ENCODE assay signal across 8 mouse cellular contexts in genomic region chr8:70868559-70869198, GRCm38 (mm10). TPM values are rescaled to one million over a fixed set of nuclear protein-coding genes. Genes with fewer than 3 reads are reported as not detected.
DNase-seq lines count a peak whose midpoint lies in the region; ATAC-seq lines count a peak whose summit lies in the region.

No protein-coding gene starts in this region.

- H3K4me2 ChIP-seq in embryonic facial prominence, embryonic 12.5 days (replicated peaks): peak overlapping the region; percentile 42
- peak overlapping the region; percentile 53 for H3K4me2 ChIP-seq in intestine, embryonic 15.5 days (replicated peaks)
- peak overlapping the region; percentile 52 for H3K4me2 ChIP-seq in liver, embryonic 16.5 days (ENCODE audit: low read depth, low read length)

- peak overlapping the region; percentile 47 for H3K4me3 ChIP-seq in heart, embryonic 10.5 days
- peak overlapping the region; percentile 22 for H3K4me3 ChIP-seq in embryonic facial prominence, embryonic 12.5 days
- H3K4me3 ChIP-seq in intestine, embryonic 15.5 days (replicated peaks): 0 out of 2 replicates have a peak overlapping the region, but pooled peaks have one; percentile 19
- peak overlapping the region; percentile 41 for H3K4me3 ChIP-seq in liver, embryonic 16.5 days (ENCODE audit: low read depth, low read length)

- H3K9me3 ChIP-seq in heart, embryonic 10.5 days: no peaks in the 10 kb centered on the region
- no peaks in the 10 kb centered on the region for H3K9me3 ChIP-seq in embryonic facial prominence, embryonic 12.5 days
- H3K9me3 ChIP-seq in intestine, embryonic 15.5 days: no peaks in the 10 kb centered on the region
- H3K9me3 ChIP-seq in liver, embryonic 16.5 days (replicated peaks; ENCODE audit: control insufficient read depth, low read length): no peaks in the 10 kb centered on the region

- peaks cover 68% of the 10 kb centered on the region for H3K4me1 ChIP-seq in heart, embryonic 10.5 days
- H3K4me1 ChIP-seq in embryonic facial prominence, embryonic 12.5 days: peaks cover 42% of the 10 kb centered on the region
- H3K4me1 ChIP-seq in intestine, embryonic 15.5 days (replicated peaks): peaks cover 43% of the 10 kb centered on the region
- H3K4me1 ChIP-seq in liver, embryonic 16.5 days (ENCODE audit: control insufficient read depth, low read depth, low read length): peaks cover 60% of the 10 kb centered on the region

- WGBS in heart, embryonic 10.5 days: 22% methylated on average over 40 of the region's 40 CpGs
- WGBS in embryonic facial prominence, embryonic 12.5 days: 14% methylated on average over 40 of the region's 40 CpGs
- WGBS in intestine, embryonic 15.5 days: 21% methylated on average over 40 of the region's 40 CpGs
- 28% methylated on average over 40 of the region's 40 CpGs for WGBS in liver, embryonic 16.5 days (ENCODE audit: insufficient replicate concordance)

- peaks cover 9% of the 10 kb centered on the region for H3K36me3 ChIP-seq in heart, embryonic 10.5 days
- H3K36me3 ChIP-seq in embryonic facial prominence, embryonic 12.5 days: 0 out of 2 replicates have a peak, but pooled peaks cover 6% of the 10 kb centered on the region
- H3K36me3 ChIP-seq in intestine, embryonic 15.5 days: no peaks in the 10 kb centered on the region
- peaks cover 3% of the 10 kb centered on the region; the same call in 1 of the 2 replicates for H3K36me3 ChIP-seq in liver, embryonic 16.5 days (ENCODE audit: control insufficient read depth, insufficient read depth)

- ATAC-seq in embryonic facial prominence, embryonic 12.5 days (ENCODE audit: insufficient number of reproducible peaks, insufficient read depth, low FRiP score, low TSS enrichment): no peak
- ATAC-seq in intestine, embryonic 15.5 days: no peak
- ATAC-seq in liver, embryonic 16.5 days (ENCODE audit: low read depth): peak; percentile 9; the same call in 1 of the 2 replicates

- H3K27me3 ChIP-seq in heart, embryonic 10.5 days (ENCODE audit: insufficient read depth, poor library complexity, severe bottlenecking): peaks cover 13% of the 10 kb centered on the region; the same call in 1 of the 2 replicates
- no peaks in the 10 kb centered on the region for H3K27me3 ChIP-seq in embryonic facial prominence, embryonic 12.5 days
- H3K27me3 ChIP-seq in intestine, embryonic 15.5 days (replicated peaks): no peaks in the 10 kb centered on the region; the same call in 1 of the 2 replicates
- peaks cover 17% of the 10 kb centered on the region for H3K27me3 ChIP-seq in liver, embryonic 16.5 days (ENCODE audit: control insufficient read depth, insufficient read depth, low read depth, low read length)

- DNase-seq in heart, embryonic 10.5 days (ENCODE audit: low spot score): peak; percentile 91
- no peak for DNase-seq in heart, postnatal 4 days
- DNase-seq in neural tube, embryonic 10.5 days (ENCODE audit: extremely low spot score, low spot score): peak; percentile 66
- DNase-seq in thymus, postnatal 36 days: peak; percentile 68 to 78
- no peak for DNase-seq in ovary, adult 18-20 months (ENCODE audit: low spot score)

- peak overlapping the region; percentile 83 for H3K27ac ChIP-seq in heart, embryonic 10.5 days
- peak overlapping the region; percentile 78 for H3K27ac ChIP-seq in embryonic facial prominence, embryonic 12.5 days
- no peak overlapping the region; the same call in 1 of the 2 replicates for H3K27ac ChIP-seq in intestine, embryonic 15.5 days
- no peak overlapping the region for H3K27ac ChIP-seq in liver, embryonic 16.5 days (ENCODE audit: low read length)

- peak overlapping the region; percentile 40 for H3K9ac ChIP-seq in embryonic facial prominence, embryonic 12.5 days
- H3K9ac ChIP-seq in intestine, embryonic 15.5 days: peak overlapping the region; percentile 23
- peak overlapping the region; percentile 32; the same call in 1 of the 2 replicates for H3K9ac ChIP-seq in liver, embryonic 16.5 days (ENCODE audit: low read depth, low read length)

RNA-seq across cellular contexts. Expression of gene Ccdc124, which starts 5.1 kb away (rescaled TPM):
- 120 and 143 TPM in 2 replicates for polyA plus RNA-seq in heart, embryonic 10.5 days (2016; fragmentation: Nextera tagmentation; extraction: Ambion mirVana)
- 10 to 100 TPM; 42.6 to 46.2 TPM for total RNA-seq in heart, postnatal 4 days (2021)
- polyA plus RNA-seq in embryonic facial prominence, embryonic 12.5 days (2016; fragmentation: Nextera tagmentation; extraction: Ambion mirVana): 123 and 126 TPM in 2 replicates
- polyA plus RNA-seq in intestine, embryonic 15.5 days (2015; fragmentation: Nextera tagmentation; extraction: Ambion mirVana): 89.4 and 90.7 TPM in 2 replicates
- 42.5 and 43.1 TPM in 2 replicates for polyA plus RNA-seq in liver, embryonic 16.5 days (2015; fragmentation: Nextera tagmentation; extraction: Ambion mirVana)

RNA-seq across cellular contexts. Expression of gene Kcnn1, which starts 5.6 kb away (rescaled TPM):
- 1.1 and 1.6 TPM in 2 replicates for polyA plus RNA-seq in heart, embryonic 10.5 days (2016; fragmentation: Nextera tagmentation; extraction: Ambion mirVana)
- total RNA-seq in heart, postnatal 4 days (2021): 1 to 10 TPM; 2.5 to 3.0 TPM
- 6.7 and 7.0 TPM in 2 replicates for polyA plus RNA-seq in embryonic facial prominence, embryonic 12.5 days (2016; fragmentation: Nextera tagmentation; extraction: Ambion mirVana)
- polyA plus RNA-seq in intestine, embryonic 15.5 days (2015; fragmentation: Nextera tagmentation; extraction: Ambion mirVana): 2.0 TPM in 2 replicates
- polyA plus RNA-seq in liver, embryonic 16.5 days (2015; fragmentation: Nextera tagmentation; extraction: Ambion mirVana): 0.20 and 0.46 TPM in 2 replicates

RNA-seq across cellular contexts. Expression of gene Slc5a5, which starts 23.9 kb away (rescaled TPM):
- 0.07 and 0.29 TPM in 2 replicates for polyA plus RNA-seq in heart, embryonic 10.5 days (2016; fragmentation: Nextera tagmentation; extraction: Ambion mirVana)
- total RNA-seq in heart, postnatal 4 days (2021): under 1 TPM in 1 of 2 experiments, not detected in 1; 0.11 TPM
- polyA plus RNA-seq in embryonic facial prominence, embryonic 12.5 days (2016; fragmentation: Nextera tagmentation; extraction: Ambion mirVana): 0.19 and 0.20 TPM in 2 replicates
- 0.34 and 0.40 TPM in 2 replicates for polyA plus RNA-seq in intestine, embryonic 15.5 days (2015; fragmentation: Nextera tagmentation; extraction: Ambion mirVana)
- 0.11 TPM in 1 of 2 replicates, not detected in the other for polyA plus RNA-seq in liver, embryonic 16.5 days (2015; fragmentation: Nextera tagmentation; extraction: Ambion mirVana)

RNA-seq across cellular contexts. Expression of gene Rpl18a, which starts 28.5 kb away (rescaled TPM):
- polyA plus RNA-seq in heart, embryonic 10.5 days (2016; fragmentation: Nextera tagmentation; extraction: Ambion mirVana): 2,378 and 2,634 TPM in 2 replicates
- total RNA-seq in heart, postnatal 4 days (2021): 1,000 to 10,000 TPM; 1,266 to 1,294 TPM
- 3,568 and 3,610 TPM in 2 replicates for polyA plus RNA-seq in embryonic facial prominence, embryonic 12.5 days (2016; fragmentation: Nextera tagmentation; extraction: Ambion mirVana)
- polyA plus RNA-seq in intestine, embryonic 15.5 days (2015; fragmentation: Nextera tagmentation; extraction: Ambion mirVana): 4,170 and 4,400 TPM in 2 replicates
- 2,028 and 2,149 TPM in 2 replicates for polyA plus RNA-seq in liver, embryonic 16.5 days (2015; fragmentation: Nextera tagmentation; extraction: Ambion mirVana)

RNA-seq across cellular contexts. Expression of gene Arrdc2, which starts 29.2 kb away (rescaled TPM):
- polyA plus RNA-seq in heart, embryonic 10.5 days (2016; fragmentation: Nextera tagmentation; extraction: Ambion mirVana): 3.7 and 3.8 TPM in 2 replicates
- 1 to 10 TPM; 5.1 to 7.5 TPM for total RNA-seq in heart, postnatal 4 days (2021)
- 6.9 and 7.5 TPM in 2 replicates for polyA plus RNA-seq in embryonic facial prominence, embryonic 12.5 days (2016; fragmentation: Nextera tagmentation; extraction: Ambion mirVana)
- polyA plus RNA-seq in intestine, embryonic 15.5 days (2015; fragmentation: Nextera tagmentation; extraction: Ambion mirVana): 7.5 TPM in 2 replicates
- 11.6 and 13.5 TPM in 2 replicates for polyA plus RNA-seq in liver, embryonic 16.5 days (2015; fragmentation: Nextera tagmentation; extraction: Ambion mirVana)

Comparison
In these comparisons a context has a peak if more than half of its experiments do, and no peak if none do; other contexts are left out.
1. DNase-seq: peak in heart, embryonic 10.5 days (single experiment), neural tube, embryonic 10.5 days (single experiment) and thymus, postnatal 36 days (2 of 2); none in heart, postnatal 4 days (single experiment) and ovary, adult 18-20 months (single experiment).
2. H3K27ac ChIP-seq: peak in heart, embryonic 10.5 days (single experiment) and embryonic facial prominence, embryonic 12.5 days (single experiment); none in intestine, embryonic 15.5 days (single experiment) and liver, embryonic 16.5 days (single experiment).
3. Peak in every context shown above with its lines, with median percentiles within 50 percentile points of each other: H3K4me3 ChIP-seq, H3K4me2 ChIP-seq and H3K9ac ChIP-seq.